Mouse (Mus musculus) heart, embryonic 13.5 days (tissue): Measurements from ENCODE around the gene Slc16a4. TPM values are rescaled to one million over a fixed set of nuclear protein-coding genes. Genes with fewer than 3 reads are reported as not detected.

ENCODE experiments used
- ATAC-seq: fragments of 200-750 bp; cut with Nextera tagmentation; 2 replicates; pipeline ENCODE4 v1.8.0; 2017; ENCODE audit warnings: moderate TSS enrichment; ENCODE audit not compliant: insufficient number of reproducible peaks, low FRiP score, low TSS enrichment; ENCODE audit errors: extremely low read depth
- H3K27ac ChIP-seq: fragments of 300-500 bp; sonication (generic); replicated peaks from 2 replicates; pipeline ENCODE4 v1.5.1; 2015; ENCODE audit warnings: moderate library complexity, mild to moderate bottlenecking, inconsistent platforms
- H3K27me3 ChIP-seq: fragments of 300-500 bp; sonication (generic); replicated peaks from 2 replicates; pipeline ENCODE4 v1.6.1; 2015; ENCODE audit warnings: mild to moderate bottlenecking, inconsistent platforms
- H3K36me3 ChIP-seq: fragments of 300-500 bp; sonication (generic); 2 replicates; pipeline ENCODE4 v1.6.1; 2015; ENCODE audit warnings: mild to moderate bottlenecking, inconsistent platforms
- H3K4me1 ChIP-seq: fragments of 300-500 bp; sonication (generic); 2 replicates; pipeline ENCODE4 v1.6.1; 2015; ENCODE audit warnings: inconsistent platforms
- H3K4me2 ChIP-seq: fragments of 300-500 bp; sonication (generic); 2 replicates; pipeline ENCODE4 v1.6.1; 2015; ENCODE audit warnings: inconsistent platforms, mild to moderate bottlenecking, moderate library complexity
- H3K4me3 ChIP-seq: fragments of 300-500 bp; sonication (generic); 2 replicates; pipeline ENCODE4 v1.5.1; 2015; ENCODE audit warnings: moderate library complexity, mild to moderate bottlenecking, inconsistent platforms
- H3K9ac ChIP-seq: fragments of 300-500 bp; sonication (generic); 2 replicates; pipeline ENCODE4 v1.6.1; 2015; ENCODE audit warnings: inconsistent platforms, mild to moderate bottlenecking, moderate library complexity
- H3K9me3 ChIP-seq: fragments of 300-500 bp; sonication (generic); 2 replicates; pipeline ENCODE4 v1.6.1; 2016; ENCODE audit warnings: inconsistent platforms
- WGBS: fragments of 180-500 bp; shearing (Covaris S2); methylation state at CpG from one replicate; pipeline ENCODE4 v1.1.7; 2015; ENCODE audit warnings: mixed read lengths; 5-methylcytosine and 5-hydroxymethylcytosine counted together
- polyA plus RNA-seq: library from polyadenylated mRNA; unstranded; fragments of >200 nt; fragmentation: Nextera tagmentation; extraction: Ambion mirVana; gene quantifications from 2 replicates; pipeline ENCODE4 v1.2.1, GENCODE M21; 2015

The Slc16a4 gene
- polyA plus RNA-seq, 1 experiment from 2014 or later = 1.6 TPM

- Histone ChIP-seq H3K9ac (no peak overlapping the region), H3K27ac (no peak overlapping the region), H3K27me3 (no peaks in the 10 kb centered on the region), H3K9me3 (no peaks in the 10 kb centered on the region), H3K4me3 (no peak overlapping the region), H3K4me2 (no peak overlapping the region), H3K36me3 (no peaks in the 10 kb centered on the region), H3K4me1 (0 out of 2 replicates have a peak, but pooled peaks cover 5% of the 10 kb centered on the region)
- ATAC-seq = no peak
- WGBS = 69% methylated on average over 7 of the region's 7 CpGs
These were observed 29.2 kb upstream of the Slc16a4 start for GRCm38 (mm10) chr3:107261851-107262165.

GRCm38 (mm10) chr3:107266814-107267345 lies 24.1 kb upstream of the Slc16a4 start:
- WGBS = 71% methylated on average over 2 of the region's 2 CpGs
- Histone ChIP-seq H3K27me3 (no peaks in the 10 kb centered on the region), H3K4me3 (no peak overlapping the region), H3K27ac (no peak overlapping the region), H3K36me3 (no peaks in the 10 kb centered on the region), H3K9me3 (no peaks in the 10 kb centered on the region), H3K4me1 (0 out of 2 replicates have a peak, but pooled peaks cover under 1% of the 10 kb centered on the region), H3K9ac (no peak overlapping the region), H3K4me2 (no peak overlapping the region)
- ATAC-seq = no peak

GRCm38 (mm10) chr3:107272433-107272832 lies 18.6 kb upstream of the Slc16a4 start:
- WGBS = 76% methylated on average over 3 of the region's 3 CpGs
- Histone ChIP-seq H3K4me3 (no peak overlapping the region), H3K9me3 (no peaks in the 10 kb centered on the region), H3K27me3 (peaks cover 6% of the 10 kb centered on the region), H3K36me3 (no peaks in the 10 kb centered on the region), H3K9ac (no peak overlapping the region), H3K4me1 (no peaks in the 10 kb centered on the region), H3K4me2 (no peak overlapping the region), H3K27ac (no peak overlapping the region)
- ATAC-seq = peak; percentile 25; the same call in 1 of the 2 replicates

GRCm38 (mm10) chr3:107273820-107274219 lies 17.2 kb upstream of the Slc16a4 start:
- H3K9me3 ChIP-seq = no peaks in the 10 kb centered on the region
- no peak overlapping the region for H3K4me3 ChIP-seq
- 0 out of 2 replicates have a peak, but pooled peaks have one; percentile 45 for ATAC-seq
- peaks cover 6% of the 10 kb centered on the region for H3K27me3 ChIP-seq
- H3K27ac ChIP-seq = no peak overlapping the region
- H3K36me3 ChIP-seq = no peaks in the 10 kb centered on the region
- peaks cover 4% of the 10 kb centered on the region; the same call in 1 of the 2 replicates for H3K4me1 ChIP-seq
- no peak overlapping the region for H3K4me2 ChIP-seq
- 11% methylated on average over 3 of the region's 3 CpGs for WGBS
- no peak overlapping the region for H3K9ac ChIP-seq

- Histone ChIP-seq H3K4me1 (peaks cover 13% of the 10 kb centered on the region), H3K9me3 (no peaks in the 10 kb centered on the region)
- 53% methylated on average over 5 of the region's 5 CpGs for WGBS
These were observed 15.7 kb upstream of the Slc16a4 start for GRCm38 (mm10) chr3:107275351-107275750.

GRCm38 (mm10) chr3:107275996-107276395 lies 15.0 kb upstream of the Slc16a4 start:
- Histone ChIP-seq H3K36me3 (no peaks in the 10 kb centered on the region), H3K4me1 (peaks cover 14% of the 10 kb centered on the region), H3K9me3 (no peaks in the 10 kb centered on the region), H3K4me3 (no peak overlapping the region), H3K9ac (no peak overlapping the region), H3K27ac (no peak overlapping the region), H3K27me3 (peaks cover 6% of the 10 kb centered on the region), H3K4me2 (no peak overlapping the region)
- no peak for ATAC-seq
- WGBS = 42% methylated on average over 4 of the region's 4 CpGs

More at GRCm38 (mm10) chr3:107275351-107275750, 15.7 kb upstream of the Slc16a4 start:
- H3K36me3 ChIP-seq = no peaks in the 10 kb centered on the region
- H3K27ac ChIP-seq = no peak overlapping the region
- peaks cover 6% of the 10 kb centered on the region for H3K27me3 ChIP-seq
- no peak for ATAC-seq
- no peak overlapping the region for H3K4me3 ChIP-seq
- H3K9ac ChIP-seq = no peak overlapping the region
- H3K4me2 ChIP-seq = no peak overlapping the region

- ATAC-seq = no peak
- Histone ChIP-seq H3K27me3 (peaks cover 6% of the 10 kb centered on the region), H3K9me3 (no peaks in the 10 kb centered on the region), H3K4me3 (no peak overlapping the region), H3K4me1 (peaks cover 14% of the 10 kb centered on the region), H3K9ac (no peak overlapping the region), H3K36me3 (no peaks in the 10 kb centered on the region), H3K27ac (no peak overlapping the region), H3K4me2 (no peak overlapping the region)
- 77% methylated on average over 3 of the region's 3 CpGs for WGBS
These were observed 14.4 kb upstream of the Slc16a4 start for GRCm38 (mm10) chr3:107276626-107277025.

GRCm38 (mm10) chr3:107278479-107279269 lies 12.4 kb upstream of the Slc16a4 start, which contains the start of gene Lamtor5:
Gene Lamtor5 (plus strand): TSS chr3:107278858.
- ATAC-seq = peak; percentile 76
- WGBS = 2% methylated on average over 43 of the region's 43 CpGs
- H3K27ac ChIP-seq = no peak within 1 kb of the TSS
- peak within 1 kb of the TSS; percentile 85 for H3K9ac ChIP-seq
- H3K4me1 ChIP-seq = peaks cover 14% of the 10 kb centered on the region
- peak within 1 kb of the TSS; percentile 81 for H3K4me3 ChIP-seq
- H3K27me3 ChIP-seq = peaks cover 6% of the 10 kb centered on the region
- peak within 1 kb of the TSS; percentile 69 for H3K4me2 ChIP-seq
- H3K9me3 ChIP-seq = no peaks in the 10 kb centered on the region
- peaks cover 19% of the 10 kb centered on the region for H3K36me3 ChIP-seq

- Histone ChIP-seq H3K4me1 (peaks cover 6% of the 10 kb centered on the region; the same call in 1 of the 2 replicates), H3K27me3 (no peaks in the 10 kb centered on the region), H3K36me3 (peaks cover 35% of the 10 kb centered on the region), H3K9ac (no peak overlapping the region), H3K4me3 (no peak overlapping the region), H3K4me2 (no peak overlapping the region), H3K9me3 (no peaks in the 10 kb centered on the region), H3K27ac (no peak overlapping the region)
- 59% methylated on average over 2 of the region's 2 CpGs for WGBS
- ATAC-seq = no peak
These were observed 4.9 kb upstream of the Slc16a4 start for GRCm38 (mm10) chr3:107286123-107286522.

- Histone ChIP-seq H3K4me3 (no peak overlapping the region), H3K4me1 (peaks cover 13% of the 10 kb centered on the region), H3K9ac (no peak overlapping the region), H3K27me3 (no peaks in the 10 kb centered on the region), H3K9me3 (no peaks in the 10 kb centered on the region), H3K36me3 (peaks cover 29% of the 10 kb centered on the region), H3K27ac (no peak overlapping the region), H3K4me2 (no peak overlapping the region)
- ATAC-seq = no peak
These were observed 3.7 kb upstream of the Slc16a4 start for GRCm38 (mm10) chr3:107287346-107287745.

- H3K27me3 ChIP-seq = no peaks in the 10 kb centered on the region
- no peak overlapping the region for H3K27ac ChIP-seq
- no peak overlapping the region for H3K4me3 ChIP-seq
- no peak overlapping the region for H3K9ac ChIP-seq
- H3K4me1 ChIP-seq = peaks cover 17% of the 10 kb centered on the region
- no peak for ATAC-seq
- 74% methylated on average over 5 of the region's 5 CpGs for whole genome bisulfite sequencing
- no peaks in the 10 kb centered on the region for H3K9me3 ChIP-seq
- peaks cover 7% of the 10 kb centered on the region for H3K36me3 ChIP-seq
- H3K4me2 ChIP-seq = no peak overlapping the region
These were observed 4.8 kb downstream of the Slc16a4 start for GRCm38 (mm10) chr3:107295672-107296360.
